18 mouse cellular contexts compared by ENCODE assay signal in the genomic region with DNA sequence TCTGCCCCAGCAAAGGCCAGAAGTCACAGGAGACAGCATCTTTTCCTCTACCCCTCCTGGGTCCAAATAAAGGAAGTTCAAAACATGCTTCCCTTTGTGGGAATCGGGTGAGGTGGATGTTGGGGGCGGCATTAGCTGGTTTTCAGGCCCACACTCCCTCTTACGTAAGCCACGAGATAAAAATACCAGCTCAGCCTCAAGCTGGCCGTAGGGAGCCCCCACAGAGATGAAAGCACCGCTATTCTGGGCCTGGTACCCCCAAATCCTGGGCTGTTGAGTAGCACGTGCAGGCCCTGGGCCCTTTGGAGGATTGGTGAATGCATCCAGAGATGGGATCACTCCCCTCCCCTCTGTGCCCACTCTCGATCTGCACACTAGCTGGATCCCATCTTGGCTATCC. TPM values are rescaled to one million over a fixed set of nuclear protein-coding genes. Genes with fewer than 3 reads are reported as not detected.
DNase-seq lines count a peak whose midpoint lies in the region; ATAC-seq lines count a peak whose summit lies in the region.
"Had no signal": no experiment of that assay in that cellular context is flagged by ENCODE, and none has a peak within 500 bp of the region (broad histone marks: within the 10 kb centered on the region; RNA-seq: fewer than 3 reads in every experiment).

No protein-coding gene starts in this region.

- no peak overlapping the region for H3K4me2 ChIP-seq in heart, embryonic 12.5 days
- H3K4me2 ChIP-seq in midbrain, embryonic 12.5 days (replicated peaks): no peak overlapping the region
- H3K4me2 ChIP-seq: embryonic facial prominence, embryonic 15.5 days; hindbrain, embryonic 15.5 days; liver, embryonic 11.5 days had no signal

- H3K4me3 ChIP-seq in heart, embryonic 10.5 days: no peak overlapping the region
- no peak overlapping the region for H3K4me3 ChIP-seq in heart, embryonic 12.5 days
- H3K4me3 ChIP-seq in midbrain, embryonic 12.5 days: no peak overlapping the region
- H3K4me3 ChIP-seq: embryonic facial prominence, embryonic 15.5 days; hindbrain, embryonic 15.5 days had no signal

- H3K36me3 ChIP-seq in heart, embryonic 10.5 days: peaks cover 5% of the 10 kb centered on the region
- peaks cover 12% of the 10 kb centered on the region; the same call in 1 of the 2 replicates for H3K36me3 ChIP-seq in heart, embryonic 12.5 days
- H3K36me3 ChIP-seq in midbrain, embryonic 12.5 days: peaks cover 67% of the 10 kb centered on the region
- H3K36me3 ChIP-seq: hindbrain, embryonic 15.5 days had no signal

- no peaks in the 10 kb centered on the region for H3K9me3 ChIP-seq in heart, embryonic 10.5 days
- no peaks in the 10 kb centered on the region for H3K9me3 ChIP-seq in heart, embryonic 12.5 days (replicated peaks)
- no peaks in the 10 kb centered on the region for H3K9me3 ChIP-seq in midbrain, embryonic 12.5 days
- H3K9me3 ChIP-seq: embryonic facial prominence, embryonic 15.5 days; hindbrain, embryonic 15.5 days had no signal

- H3K27me3 ChIP-seq in heart, embryonic 10.5 days (ENCODE audit: insufficient read depth, poor library complexity, severe bottlenecking): peaks cover 14% of the 10 kb centered on the region; the same call in 1 of the 2 replicates
- H3K27me3 ChIP-seq in heart, embryonic 12.5 days (replicated peaks): 0 out of 2 replicates have a peak, but pooled peaks cover 3% of the 10 kb centered on the region
- no peaks in the 10 kb centered on the region for H3K27me3 ChIP-seq in midbrain, embryonic 12.5 days
- H3K27me3 ChIP-seq: embryonic facial prominence, embryonic 15.5 days; hindbrain, embryonic 15.5 days had no signal

- WGBS in heart, embryonic 10.5 days: 50% methylated on average over 8 of the region's 8 CpGs
- WGBS in heart, embryonic 12.5 days: 48% methylated on average over 8 of the region's 8 CpGs
- 60% methylated on average over 8 of the region's 8 CpGs for WGBS in midbrain, embryonic 12.5 days

- no peak for ATAC-seq in heart, embryonic 12.5 days (ENCODE audit: insufficient number of reproducible peaks, low FRiP score)
- peak; percentile 53 for ATAC-seq in common myeloid progenitor, adult 5-6 weeks (replicated peaks; ENCODE audit: low read depth, poor library complexity, severe bottlenecking)
- ATAC-seq in hematopoietic stem cell, adult 5-6 weeks (replicated peaks in 1 of 2; ENCODE audit: insufficient read depth in 1 of 2, low FRiP score in 2 of 2, low TSS enrichment in 1 of 2, low read depth in 1 of 2, poor library complexity in 2 of 2, severe bottlenecking in 2 of 2): peak; percentile 8 to 34; a peak in 1 of 4 replicates
- no peak for ATAC-seq in midbrain, embryonic 12.5 days (ENCODE audit: low FRiP score, low read depth)
- ATAC-seq in erythroid progenitor cell, adult 5-6 weeks (replicated peaks; ENCODE audit: low FRiP score, poor library complexity, severe bottlenecking): no peak

- H3K9ac ChIP-seq in heart, embryonic 12.5 days: no peak overlapping the region
- peak overlapping the region; percentile 8; the same call in 1 of the 2 replicates for H3K9ac ChIP-seq in midbrain, embryonic 12.5 days (replicated peaks)
- H3K9ac ChIP-seq: embryonic facial prominence, embryonic 15.5 days; hindbrain, embryonic 15.5 days had no signal

- DNase-seq in heart, embryonic 10.5 days (ENCODE audit: low spot score): no peak
- DNase-seq in lung, postnatal 10 days: no peak
- no peak for DNase-seq in thymus, postnatal 0 days (ENCODE audit: low spot score)
- DNase-seq: adrenal gland, postnatal 14 days; B cell, adult 2 months; cerebellum, adult 9-10 months; kidney, postnatal 36 days; spleen, adult 18-20 months; thymus, postnatal 36 days had no signal

- peaks cover 29% of the 10 kb centered on the region for H3K4me1 ChIP-seq in heart, embryonic 10.5 days
- peaks cover 24% of the 10 kb centered on the region; the same call in 1 of the 2 replicates for H3K4me1 ChIP-seq in heart, embryonic 12.5 days (replicated peaks)
- H3K4me1 ChIP-seq in midbrain, embryonic 12.5 days: peaks cover 54% of the 10 kb centered on the region

- peak overlapping the region; percentile 3; the same call in 1 of the 2 replicates for H3K27ac ChIP-seq in heart, embryonic 10.5 days
- H3K27ac ChIP-seq in heart, embryonic 12.5 days (ENCODE audit: poor library complexity, severe bottlenecking): no peak overlapping the region
- H3K27ac ChIP-seq in midbrain, embryonic 12.5 days (replicated peaks): no peak overlapping the region; the same call in 1 of the 2 replicates
- H3K27ac ChIP-seq: embryonic facial prominence, embryonic 15.5 days; hindbrain, embryonic 15.5 days; macrophage had no signal

RNA-seq across cellular contexts. Expression of a gene that starts 32.5 kb away (rescaled TPM):
- polyA plus RNA-seq in heart, embryonic 10.5 days (2016; fragmentation: Nextera tagmentation; extraction: Ambion mirVana): 6.4 and 7.7 TPM in 2 replicates
- 8.0 and 8.2 TPM in 2 replicates for polyA plus RNA-seq in heart, embryonic 12.5 days (2016; fragmentation: Nextera tagmentation; extraction: Ambion mirVana)
- total RNA-seq in common myeloid progenitor, adult 5-6 weeks (2017): 0.87 and 1.2 TPM in 2 replicates
- 4.6 and 10.6 TPM in 2 replicates for total RNA-seq in hematopoietic stem cell, adult 5-6 weeks (2017)
- 55.9 and 61.8 TPM in 2 replicates for polyA plus RNA-seq in midbrain, embryonic 12.5 days (2016; fragmentation: Nextera tagmentation; extraction: Ambion mirVana)
- total RNA-seq in erythroid progenitor cell, adult 5-6 weeks (2015; ENCODE audit: low replicate concordance): 0.36 TPM in 1 of 2 replicates, not detected in the other
- total RNA-seq in erythroid progenitor cell, adult 5-6 weeks (2017; ENCODE audit: low replicate concordance): 0.13 TPM in 1 of 2 replicates, not detected in the other
- polyA plus RNA-seq in thymus, postnatal 0 days (2015; fragmentation: Nextera tagmentation; extraction: Ambion mirVana): 2.7 and 2.9 TPM in 2 replicates
- polyA plus RNA-seq: macrophage had no signal

Comparison
In these comparisons a context has a peak if more than half of its experiments do, and no peak if none do; other contexts are left out.
1. ATAC-seq: peak in common myeloid progenitor, adult 5-6 weeks (single experiment) and hematopoietic stem cell, adult 5-6 weeks (2 of 2); none in heart, embryonic 12.5 days (single experiment), midbrain, embryonic 12.5 days (single experiment) and erythroid progenitor cell, adult 5-6 weeks (single experiment).